Mouse (Mus musculus) heart, adult 18-20 months (tissue): ENCODE results near the gene Trdmt1. TPM values are rescaled to one million over a fixed set of nuclear protein-coding genes. Genes with fewer than 3 reads are reported as not detected.
"Not testable (repeated sequence)": the region's sequence is repeated elsewhere in the genome, so short reads cannot be mapped to it uniquely, and the experiment has no call there.

ENCODE experiments used
- DNase-seq, 2 experiments: peaks; one replicate each; pipeline ENCODE4 v3.0.0; 2021 to 2022; ENCODE audit warnings: mixed read lengths in 1 of 2
- long read RNA-seq, 2 experiments: library from polyadenylated mRNA; stranded (forward); transcript quantifications; one replicate each; pipeline ENCODE4 v2.0.0; 2021
- total RNA-seq, 2 experiments: library from RNA; stranded (reverse); gene quantifications; 2 replicates each; pipeline ENCODE4 v1.2.3; 2021

The Trdmt1 gene
- total RNA-seq, result 1 to 10 TPM; 5.2 to 6.7 TPM
- long read RNA-seq, experiment 1, partial matches to known transcripts, result 0 of 1 reads
- long read RNA-seq, experiment 1, other reads (novel, unspliced or antisense), result 0 of 1 reads
- long read RNA-seq, experiment 2, result 0 reads

- DNase-seq, result peak; percentile 91
Observed at GRCm38 (mm10) chr2:13544193-13544824, at the start of gene Trdmt1. Gene Trdmt1 (minus strand): TSS chr2:13544668.

- no peak for DNase-seq
Observed at GRCm38 (mm10) chr2:13593328-13593727, 48.9 kb upstream of the Trdmt1 start.

DNA sequence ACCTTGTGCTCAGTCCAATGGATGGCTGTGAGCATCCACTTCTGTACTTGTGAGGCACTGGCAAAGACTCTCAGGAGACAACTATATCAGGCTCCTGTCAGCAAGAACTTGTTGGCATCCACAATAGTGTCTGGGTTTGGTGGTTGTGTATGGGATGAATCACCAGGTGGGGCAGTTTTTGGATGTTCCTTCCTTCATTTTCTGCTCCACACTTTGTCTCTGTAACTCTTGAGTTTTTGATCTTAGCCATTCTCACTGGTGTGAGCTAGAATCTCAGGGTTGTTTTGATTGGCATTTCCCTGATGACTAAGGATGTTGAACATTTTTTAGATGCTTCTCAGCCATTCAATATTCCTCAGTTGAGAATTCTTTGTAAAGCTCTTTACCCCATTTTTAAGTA, 39.3 kb upstream of the Trdmt1 start:
- not testable (repeated sequence) for DNase-seq

GRCm38 (mm10) chr2:13582184-13582583, 37.7 kb upstream of the Trdmt1 start:
- DNase-seq, result no peak

DNA sequence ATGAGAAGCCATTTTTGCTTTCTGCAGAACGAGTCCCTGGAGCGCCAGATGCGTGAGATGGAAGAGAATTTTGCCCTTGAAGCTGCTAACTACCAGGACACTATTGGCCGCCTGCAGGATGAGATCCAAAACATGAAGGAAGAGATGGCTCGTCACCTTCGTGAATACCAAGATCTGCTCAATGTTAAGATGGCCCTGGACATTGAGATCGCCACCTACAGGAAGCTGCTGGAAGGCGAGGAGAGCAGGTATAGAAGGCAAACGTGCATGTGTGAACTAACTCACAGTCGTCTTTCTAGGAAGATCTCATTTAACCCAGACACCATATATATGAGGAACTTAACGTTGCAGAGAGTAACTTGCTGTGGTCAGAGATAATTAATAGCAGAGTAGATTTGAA, 35.5 kb upstream of the Trdmt1 start:
- peak; percentile 15 to 47 for DNase-seq

DNA sequence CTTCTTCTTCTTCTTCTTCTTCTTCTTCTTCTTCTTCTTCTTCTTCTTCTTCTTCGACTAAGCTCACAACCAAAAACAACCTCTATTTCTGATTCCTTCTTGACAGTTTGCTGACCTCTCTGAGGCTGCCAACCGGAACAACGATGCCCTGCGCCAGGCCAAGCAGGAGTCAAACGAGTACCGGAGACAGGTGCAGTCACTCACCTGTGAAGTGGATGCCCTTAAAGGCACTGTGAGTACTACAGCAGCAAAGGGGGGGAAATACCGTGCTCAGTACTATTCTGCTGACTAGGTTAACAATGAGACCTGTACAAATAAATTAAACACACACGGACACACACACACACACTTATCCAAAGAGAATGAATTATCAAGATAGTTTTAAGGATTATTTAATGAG, 34.8 kb upstream of the Trdmt1 start:
- DNase-seq, result no peak

GRCm38 (mm10) chr2:13578473-13579152, 34.1 kb upstream of the Trdmt1 start:
- DNase-seq, result peak; percentile 42 to 51

DNA sequence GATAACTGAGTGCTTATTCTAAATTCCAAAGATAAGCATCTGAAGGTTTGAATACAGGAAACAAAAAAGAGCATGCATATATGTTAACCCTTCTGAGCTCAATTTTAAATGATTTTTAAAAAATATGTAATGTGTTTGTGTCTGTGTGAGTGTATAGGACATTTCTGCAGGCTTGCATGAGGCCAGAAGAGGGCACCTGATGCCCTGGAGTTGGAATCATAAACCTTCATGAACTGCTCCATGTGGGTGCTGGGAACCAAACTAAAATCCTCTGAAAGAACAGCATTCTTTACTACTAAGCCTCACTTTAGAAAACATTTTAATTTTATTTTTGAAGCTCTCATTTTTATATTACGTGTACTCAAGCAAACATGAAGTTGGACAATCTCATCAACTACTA, 32.9 kb upstream of the Trdmt1 start:
- no peak for DNase-seq

DNA sequence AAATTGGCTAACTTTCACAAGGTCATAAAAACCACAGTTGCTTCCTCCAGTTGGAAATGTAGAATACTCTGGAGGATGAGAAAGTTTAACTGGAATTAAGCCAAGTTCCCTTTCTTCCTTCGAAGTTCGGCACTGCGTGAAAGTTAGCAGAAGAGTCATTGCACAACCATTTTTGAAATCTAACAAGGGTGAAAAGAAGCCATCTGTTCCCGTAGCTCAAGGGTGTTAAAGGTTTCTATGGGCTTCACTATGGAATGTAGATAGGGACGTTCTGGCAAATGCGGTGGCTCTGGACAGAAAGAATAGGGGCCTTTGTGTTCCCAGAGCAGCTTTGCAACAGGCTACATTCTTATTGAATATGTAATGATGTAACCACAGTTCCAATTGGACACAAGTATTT, 31.5 kb upstream of the Trdmt1 start:
- peak; percentile 26 to 48 for DNase-seq

- DNase-seq, result peak; percentile 86 to 91
Observed at GRCm38 (mm10) chr2:13575287-13575801, 30.9 kb upstream of the Trdmt1 start.

DNA sequence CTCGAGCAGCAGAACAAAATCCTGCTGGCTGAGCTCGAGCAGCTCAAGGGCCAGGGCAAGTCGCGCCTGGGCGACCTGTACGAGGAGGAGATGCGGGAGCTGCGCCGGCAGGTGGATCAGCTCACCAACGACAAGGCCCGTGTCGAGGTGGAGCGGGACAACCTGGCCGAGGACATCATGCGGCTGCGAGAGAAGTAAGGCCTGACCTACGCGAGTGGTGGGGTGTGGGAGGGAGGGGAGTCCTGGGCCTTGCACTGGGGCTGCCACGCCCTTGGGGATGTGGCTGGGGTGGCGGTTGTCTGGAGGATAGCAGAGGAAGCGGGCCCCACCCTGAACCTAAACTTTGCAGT, 30.3 kb upstream of the Trdmt1 start:
- peak; percentile 68 to 79 for DNase-seq

DNA sequence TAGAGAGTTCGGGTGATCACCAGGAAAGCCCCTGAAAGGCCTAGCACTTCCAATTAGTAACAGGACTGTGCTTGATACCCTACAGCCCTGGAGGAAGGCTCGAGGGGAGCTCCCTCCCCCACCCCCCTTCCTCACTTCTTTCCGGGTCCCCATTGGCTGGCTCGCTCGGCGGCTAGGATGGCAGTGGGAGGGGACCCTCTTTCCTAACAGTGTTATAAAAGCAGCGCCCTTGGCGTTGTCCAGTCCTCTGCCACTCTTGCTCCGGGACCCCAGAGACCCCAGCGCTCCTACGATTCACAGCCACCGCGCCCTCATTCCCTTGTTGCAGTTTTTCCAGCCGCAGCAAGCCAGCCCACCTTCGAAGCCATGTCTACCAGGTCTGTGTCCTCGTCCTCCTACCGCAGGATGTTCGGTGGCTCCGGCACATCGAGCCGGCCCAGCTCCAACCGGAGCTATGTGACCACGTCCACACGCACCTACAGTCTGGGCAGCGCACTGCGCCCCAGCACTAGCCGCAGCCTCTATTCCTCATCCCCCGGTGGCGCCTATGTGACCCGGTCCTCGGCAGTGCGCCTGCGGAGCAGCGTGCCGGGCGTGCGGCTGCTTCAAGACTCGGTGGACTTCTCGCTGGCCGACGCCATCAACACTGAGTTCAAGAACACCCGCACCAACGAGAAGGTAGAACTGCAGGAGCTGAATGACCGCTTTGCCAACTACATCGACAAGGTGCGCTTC, 29.8 kb upstream of the Trdmt1 start:
- peak; percentile 92 to 94 for DNase-seq

DNA sequence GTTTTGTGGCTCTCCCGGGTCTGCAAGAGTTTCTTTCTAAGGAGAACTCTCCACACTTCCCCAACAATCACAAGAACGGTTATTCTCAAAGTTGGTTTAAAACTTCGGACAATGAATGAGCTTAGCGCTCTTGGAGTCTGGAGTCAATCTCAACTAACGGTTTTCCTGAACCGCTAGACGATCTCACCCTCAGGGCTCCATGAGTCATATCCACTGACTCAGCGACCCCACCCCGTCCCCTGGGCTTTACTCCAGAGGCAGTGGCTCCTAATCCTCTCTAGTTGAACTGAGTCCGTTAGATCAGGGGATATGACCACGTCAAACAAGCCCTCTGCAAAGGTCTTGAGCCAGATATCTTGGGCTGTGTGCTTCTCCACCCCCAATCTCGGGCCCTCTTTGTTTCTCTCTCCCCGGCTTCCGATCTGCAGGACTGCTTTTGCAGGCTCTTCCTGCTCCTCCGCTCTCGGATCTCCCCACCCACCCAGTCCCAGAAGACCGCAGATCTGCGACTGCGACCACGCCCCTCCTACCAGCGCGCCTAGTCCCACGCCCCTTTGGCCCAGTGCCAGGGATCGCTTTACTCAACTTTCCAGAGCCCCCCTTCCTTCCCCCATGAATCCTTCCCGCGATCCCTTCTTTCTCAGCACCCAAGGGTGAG, 29.1 kb upstream of the Trdmt1 start, which contains the start of gene Vim:
Gene Vim (plus strand): TSS at position 520 of the 658 bp plus-strand sequence.
- peak; percentile 94 for DNase-seq

DNA sequence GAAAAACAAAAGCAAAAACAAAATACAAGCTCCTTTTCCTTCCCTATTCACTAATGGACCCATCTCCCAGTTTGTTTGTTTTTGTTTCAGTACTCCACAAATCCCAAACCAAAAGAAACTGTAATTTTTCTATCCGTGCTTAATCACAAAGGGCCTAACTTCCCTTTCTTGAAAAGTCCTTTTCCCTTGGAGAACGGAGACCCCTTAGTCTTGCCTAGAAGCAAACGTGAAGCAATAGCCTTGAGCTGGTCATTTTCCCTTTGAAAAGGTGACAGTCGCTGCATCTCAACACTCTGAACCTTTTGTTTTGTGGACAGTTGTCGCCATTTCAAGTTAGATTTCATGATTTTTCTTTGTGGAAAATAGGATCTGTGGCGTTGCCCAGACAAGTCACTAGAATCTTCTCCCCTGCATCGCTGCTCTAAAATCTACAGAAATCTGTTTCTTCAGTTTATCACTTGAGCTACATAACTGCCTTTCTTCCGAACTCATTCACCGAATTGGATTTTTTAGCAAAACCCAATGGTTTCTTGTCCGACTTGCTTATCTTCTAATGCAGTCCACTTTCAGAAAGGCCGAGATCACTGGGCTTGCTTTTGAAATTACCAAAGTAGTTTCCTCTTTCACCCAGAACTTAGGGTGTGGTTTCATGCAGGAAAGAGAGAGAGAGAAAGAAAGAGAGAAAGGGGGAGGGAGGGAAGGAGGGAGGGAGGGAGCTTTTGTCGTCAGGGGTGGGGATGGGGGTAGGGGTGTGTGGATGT, 28.4 kb upstream of the Trdmt1 start:
- DNase-seq, result no peak

DNA sequence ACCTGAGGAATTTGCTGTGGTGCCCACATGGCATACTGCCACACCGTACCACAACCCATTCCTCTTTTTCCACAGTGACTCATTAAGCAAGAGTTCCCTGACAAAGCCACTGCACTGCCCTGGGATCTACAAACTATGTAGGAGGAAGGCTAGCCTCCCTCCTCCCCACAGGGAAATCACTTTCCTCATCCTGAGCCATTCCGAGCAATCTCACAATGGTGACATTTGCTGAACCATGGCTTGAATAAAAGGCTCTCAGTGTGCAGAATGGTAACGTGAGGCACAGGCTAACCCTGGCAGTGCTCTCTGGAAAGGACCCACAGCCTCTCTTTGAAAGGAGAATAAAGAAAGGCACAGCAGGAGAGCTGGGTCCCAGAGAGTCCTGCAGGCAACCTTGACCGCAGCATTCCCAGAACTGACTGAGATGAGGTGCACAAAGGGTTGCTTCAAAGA, 27.7 kb upstream of the Trdmt1 start:
- DNase-seq, result peak; percentile 31 to 46

- DNase-seq, result no peak
Observed at GRCm38 (mm10) chr2:13570122-13570521, 25.7 kb upstream of the Trdmt1 start.

DNA sequence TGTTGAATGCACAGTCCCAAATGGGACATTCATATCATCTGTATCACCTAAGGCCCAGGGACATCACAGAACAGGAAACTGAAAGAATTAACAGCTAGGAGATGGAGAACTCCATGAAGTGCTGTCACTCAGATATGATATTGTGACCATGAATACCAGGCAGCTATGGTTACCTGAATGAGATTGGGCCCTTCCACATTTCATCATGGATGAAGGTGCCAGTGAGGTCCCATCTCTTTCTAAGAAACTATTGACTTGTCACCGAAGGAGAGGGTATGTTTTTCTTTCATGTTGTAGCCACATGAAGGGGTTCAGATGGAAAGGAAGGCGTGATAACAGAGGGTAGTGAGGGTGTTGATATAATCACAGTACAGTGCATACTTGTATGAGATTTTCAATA, 15.9 kb upstream of the Trdmt1 start:
- no peak for DNase-seq

DNA sequence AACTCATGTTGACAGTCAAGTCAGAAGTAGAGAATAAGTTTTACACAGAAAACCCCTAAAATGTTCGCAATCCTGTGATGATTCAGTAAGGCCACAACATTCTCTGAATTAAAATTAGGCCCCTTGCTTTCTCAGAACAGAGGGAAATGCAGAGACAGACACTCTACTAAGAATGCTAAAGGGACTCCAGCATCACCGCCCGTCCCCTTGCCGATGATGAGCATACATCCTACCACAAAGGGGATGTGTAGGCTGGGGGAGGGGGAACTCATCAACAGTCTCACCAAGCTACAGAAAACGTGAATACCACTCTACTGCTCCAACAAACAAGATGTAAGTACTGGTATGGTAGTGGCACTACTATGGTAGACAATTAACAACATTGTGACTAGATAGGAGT, 15.3 kb upstream of the Trdmt1 start:
- no peak for DNase-seq

GRCm38 (mm10) chr2:13559303-13559702, 14.8 kb upstream of the Trdmt1 start:
- peak; percentile 33 to 43 for DNase-seq

DNA sequence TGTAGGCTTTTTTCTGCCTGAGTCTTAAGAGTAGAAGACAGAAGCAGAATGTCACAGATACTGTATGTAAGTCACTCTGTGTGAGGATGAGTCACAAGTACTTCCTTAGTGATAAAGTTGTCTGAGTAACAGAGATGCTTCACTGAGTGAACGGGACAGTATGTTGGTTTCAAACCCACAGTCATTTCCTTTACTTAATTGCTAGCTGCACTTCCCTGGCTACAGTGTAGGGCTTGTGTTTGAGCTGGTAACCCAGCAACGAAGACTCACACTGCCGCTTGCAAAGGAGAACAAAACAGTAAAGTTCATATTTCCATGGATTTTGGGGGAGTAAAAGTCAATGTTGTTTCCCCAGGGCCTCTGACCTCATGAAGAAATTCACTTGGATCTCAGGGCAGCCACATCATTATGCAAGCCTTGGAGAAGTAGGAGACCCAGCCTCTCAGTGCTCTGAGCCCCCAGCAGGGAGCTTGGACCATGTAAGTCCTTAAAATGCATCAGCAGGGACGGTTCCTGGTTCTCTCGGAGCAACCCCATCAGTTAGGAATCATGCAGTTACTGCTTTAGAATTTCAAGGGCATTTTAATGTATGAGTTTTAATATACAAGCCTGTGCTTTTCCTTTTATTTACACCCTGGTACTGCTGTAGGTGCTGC, 14.3 kb upstream of the Trdmt1 start:
- DNase-seq, result peak; percentile 53 to 84
